Mouse (Mus musculus) lung, embryonic 15.5 days (tissue): ENCODE data around the gene Elob. TPM values are rescaled to one million over a fixed set of nuclear protein-coding genes. Genes with fewer than 3 reads are reported as not detected.

Source experiments
- ATAC-seq: fragments of 200-750 bp; cut with Nextera tagmentation; 2 replicates; pipeline ENCODE4 v1.8.0; 2017; ENCODE audit warnings: moderate number of reproducible peaks, borderline replicate concordance; ENCODE audit not compliant: low FRiP score, low TSS enrichment; ENCODE audit errors: extremely low read depth
- H3K27ac ChIP-seq: fragments of 300-500 bp; sonication (generic); 2 replicates; pipeline ENCODE4 v1.5.1; 2015; ENCODE audit warnings: moderate library complexity, mild to moderate bottlenecking, inconsistent platforms
- H3K27me3 ChIP-seq: fragments of 300-500 bp; sonication (generic); 2 replicates; pipeline ENCODE4 v1.6.1; 2015; ENCODE audit warnings: inconsistent platforms
- H3K36me3 ChIP-seq: fragments of 300-500 bp; sonication (generic); 2 replicates; pipeline ENCODE4 v1.6.1; 2015; ENCODE audit warnings: inconsistent platforms
- H3K4me1 ChIP-seq: fragments of 300-500 bp; sonication (generic); 2 replicates; pipeline ENCODE4 v1.6.1; 2015; ENCODE audit warnings: inconsistent platforms
- H3K4me2 ChIP-seq: fragments of 300-500 bp; sonication (generic); 2 replicates; pipeline ENCODE4 v1.6.1; 2015; ENCODE audit warnings: inconsistent platforms, mild to moderate bottlenecking, moderate library complexity
- H3K4me3 ChIP-seq: fragments of 300-500 bp; sonication (generic); 2 replicates; pipeline ENCODE4 v1.5.1; 2015; ENCODE audit warnings: mild to moderate bottlenecking, inconsistent platforms
- H3K9ac ChIP-seq: fragments of 300-500 bp; sonication (generic); 2 replicates; pipeline ENCODE4 v1.6.1; 2015; ENCODE audit warnings: inconsistent platforms
- H3K9me3 ChIP-seq: fragments of 300-500 bp; sonication (generic); 2 replicates; pipeline ENCODE4 v1.6.1; 2016; ENCODE audit warnings: inconsistent platforms
- WGBS: fragments of 180-500 bp; shearing (Covaris S2); methylation state at CpG from one replicate; pipeline ENCODE4 v1.1.7; 2015; 5-methylcytosine and 5-hydroxymethylcytosine counted together
- polyA plus RNA-seq: library from polyadenylated mRNA; unstranded; fragments of >200 nt; fragmentation: Nextera tagmentation; extraction: Ambion mirVana; gene quantifications from 2 replicates; pipeline ENCODE4 v1.2.1, GENCODE M21; 2015

Elob gene
- 927 and 1,006 TPM in 2 replicates for polyA plus RNA-seq

DNA sequence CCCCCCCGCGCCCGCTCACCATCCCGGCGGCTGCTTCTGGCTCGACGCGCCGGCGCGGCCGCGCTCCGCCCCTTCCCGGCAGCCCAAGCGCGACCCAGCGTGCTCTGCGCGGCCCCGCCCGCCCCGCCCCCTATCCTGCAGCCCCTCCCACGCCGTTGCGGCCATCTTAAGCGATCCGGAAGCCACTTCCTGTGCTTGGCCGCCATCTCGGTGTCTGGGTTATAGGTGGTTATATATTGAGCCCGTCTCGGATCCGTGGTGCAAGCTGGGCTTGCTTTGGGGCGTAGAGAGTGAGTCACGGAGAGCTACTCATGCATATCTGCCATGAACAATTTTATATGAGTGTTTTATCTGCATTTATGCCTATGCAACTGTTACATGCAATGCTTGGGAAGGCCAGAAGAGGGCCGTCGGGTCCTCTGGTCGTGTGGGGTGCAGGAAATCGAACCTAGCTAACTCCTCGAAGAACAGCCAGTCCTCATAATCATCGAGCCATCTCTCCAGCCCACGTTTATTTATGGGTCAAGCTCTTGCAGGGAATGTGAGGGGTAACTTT lies at the start of gene Elob:
Elob (minus strand) TSS at position 73 of the 556 bp plus-strand sequence.
- under 1% methylated on average over 38 of the region's 42 CpGs for WGBS
- H3K4me3 ChIP-seq, result peak within 1 kb of the TSS; percentile 75

DNA sequence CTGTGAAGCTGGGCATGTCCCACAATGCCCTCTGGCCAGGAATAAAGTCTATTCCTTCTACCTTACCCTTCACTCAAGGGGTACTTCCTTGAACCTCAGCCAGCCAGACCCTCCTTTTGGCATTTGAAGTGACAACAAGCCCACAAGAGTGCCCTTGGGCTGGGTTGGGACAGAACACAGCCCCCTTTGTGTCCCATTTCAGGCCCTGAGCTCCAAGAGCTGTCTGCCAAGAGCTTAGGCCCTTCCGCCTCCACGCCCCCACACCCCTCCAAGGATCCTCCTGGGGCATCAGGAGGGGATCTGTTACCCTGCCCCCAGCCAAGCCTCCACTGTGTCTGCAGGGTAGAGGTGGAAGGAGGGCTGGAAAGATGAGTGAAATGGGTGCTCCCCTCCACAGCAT lies 48.2 kb upstream of the Elob start:
- Histone ChIP-seq H3K4me1 (no peaks in the 10 kb centered on the region), H3K9ac (no peak overlapping the region), H3K36me3 (no peaks in the 10 kb centered on the region), H3K27ac (no peak overlapping the region), H3K9me3 (no peaks in the 10 kb centered on the region), H3K4me3 (no peak overlapping the region), H3K27me3 (no peaks in the 10 kb centered on the region), H3K4me2 (no peak overlapping the region)
- 73% methylated on average over 2 of the region's 2 CpGs for WGBS
- no peak for ATAC-seq

More for the DNA sequence above, at the start of gene Elob:
- peak; percentile 93 for ATAC-seq
- peaks cover 16% of the 10 kb centered on the region for H3K4me1 ChIP-seq
- peaks cover 28% of the 10 kb centered on the region for H3K36me3 ChIP-seq
- H3K9ac ChIP-seq, result peak within 1 kb of the TSS; percentile 73
- peak within 1 kb of the TSS; percentile 93 for H3K27ac ChIP-seq
- H3K9me3 ChIP-seq, result no peaks in the 10 kb centered on the region
- H3K4me2 ChIP-seq, result peak within 1 kb of the TSS; percentile 71
- H3K27me3 ChIP-seq, result peaks cover 21% of the 10 kb centered on the region

DNA sequence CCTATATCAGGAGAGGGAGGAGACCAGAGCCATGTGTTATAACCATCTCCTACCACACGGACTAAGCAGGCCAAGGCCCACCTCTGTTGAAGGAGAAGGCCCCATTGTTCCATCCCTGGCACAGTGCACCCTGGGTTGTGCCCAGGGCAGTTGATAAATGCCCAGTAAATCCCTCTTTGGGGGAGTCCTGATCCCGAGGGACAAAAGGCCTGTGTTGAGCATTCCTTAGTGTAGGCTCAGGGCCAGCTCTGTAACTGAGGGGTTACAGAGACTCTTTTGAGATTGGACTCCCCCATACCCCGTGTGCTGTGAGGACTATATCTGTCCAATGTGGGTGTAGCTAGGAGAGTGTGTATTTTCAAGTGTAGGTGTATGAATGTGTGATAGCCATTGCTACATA lies 47.8 kb upstream of the Elob start:
- 48% methylated on average over 3 of the region's 3 CpGs for WGBS
- no peak overlapping the region for H3K4me2 ChIP-seq
- ATAC-seq, result no peak

DNA sequence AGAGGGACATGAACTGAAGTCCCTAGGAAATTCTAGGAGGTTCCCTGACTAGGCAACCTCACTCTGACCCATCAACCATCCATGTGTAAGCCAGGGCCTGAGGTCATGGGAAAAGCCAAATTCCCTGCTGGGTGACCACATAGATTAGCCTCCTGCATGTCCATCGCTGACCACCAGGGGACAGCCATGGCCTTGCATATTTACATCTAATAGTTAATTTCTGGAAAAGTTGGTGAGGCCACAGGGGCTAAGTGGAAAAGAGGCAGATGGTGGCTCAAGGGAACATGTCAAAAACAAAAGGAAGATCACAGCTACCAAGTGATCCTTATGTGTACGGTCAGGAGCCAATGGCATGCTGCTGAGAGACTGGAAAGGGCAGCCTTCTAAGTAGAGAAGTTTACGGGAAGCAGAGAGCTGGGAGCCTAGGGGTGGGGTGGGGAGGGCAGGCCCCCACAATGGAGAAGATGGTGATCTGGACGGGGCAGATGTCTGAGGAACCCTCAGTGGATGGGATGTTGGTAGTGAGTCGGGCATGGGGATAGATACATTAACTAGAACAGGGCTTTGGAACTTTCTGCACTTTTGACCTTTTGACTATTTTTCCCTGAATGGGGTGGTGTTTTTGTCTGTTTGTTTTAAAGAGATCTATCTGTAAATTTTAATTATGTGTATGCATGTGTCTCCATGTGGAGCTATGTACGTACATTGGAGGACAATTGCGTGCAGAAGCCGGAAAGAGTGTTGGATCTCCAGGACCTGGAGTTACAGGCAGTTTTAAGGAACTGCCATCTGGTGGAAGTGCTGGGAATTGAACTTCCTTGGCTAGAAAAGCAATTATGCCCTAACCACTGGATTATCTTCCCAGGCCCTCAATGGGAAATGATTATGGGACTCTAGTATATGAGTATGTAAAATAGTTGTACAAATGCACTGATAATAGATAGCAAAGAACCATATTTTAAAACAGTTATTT lies 45.2 kb upstream of the Elob start:
- Histone ChIP-seq H3K4me1 (no peaks in the 10 kb centered on the region), H3K36me3 (no peaks in the 10 kb centered on the region), H3K4me3 (no peak overlapping the region), H3K27me3 (no peaks in the 10 kb centered on the region), H3K27ac (no peak overlapping the region), H3K9me3 (no peaks in the 10 kb centered on the region), H3K4me2 (no peak overlapping the region), H3K9ac (no peak overlapping the region)
- ATAC-seq, result peak; percentile 33; the same call in 1 of the 2 replicates
- WGBS, result 32% methylated on average over 8 of the region's 8 CpGs

More for the DNA sequence above, 47.8 kb upstream of the Elob start:
- Histone ChIP-seq H3K9me3 (no peaks in the 10 kb centered on the region), H3K27ac (no peak overlapping the region), H3K9ac (no peak overlapping the region), H3K27me3 (no peaks in the 10 kb centered on the region), H3K4me3 (no peak overlapping the region), H3K4me1 (no peaks in the 10 kb centered on the region), H3K36me3 (no peaks in the 10 kb centered on the region)

DNA sequence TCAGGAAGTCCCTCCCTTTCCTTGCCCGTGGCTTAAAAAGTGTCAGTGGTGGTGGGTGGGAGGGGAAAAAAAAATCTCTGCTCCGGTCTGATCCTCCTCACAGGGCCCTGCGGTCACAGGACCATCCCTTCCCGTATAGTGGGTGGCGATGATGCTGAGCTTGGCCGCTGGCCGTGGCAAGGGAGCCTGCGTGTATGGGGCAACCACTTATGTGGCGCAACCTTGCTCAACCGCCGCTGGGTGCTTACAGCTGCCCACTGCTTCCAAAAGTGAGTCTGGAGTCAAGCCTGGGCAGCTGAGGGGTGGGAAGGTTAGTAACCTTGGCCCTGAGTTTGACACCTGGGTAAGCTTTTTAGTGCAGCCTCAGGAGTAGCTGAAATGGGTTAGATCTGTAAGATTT lies 39.6 kb upstream of the Elob start:
- WGBS, result 83% methylated on average over 11 of the region's 11 CpGs
- no peak for ATAC-seq
- Histone ChIP-seq H3K36me3 (no peaks in the 10 kb centered on the region), H3K4me3 (no peak overlapping the region), H3K4me2 (no peak overlapping the region), H3K27ac (no peak overlapping the region), H3K9ac (no peak overlapping the region), H3K9me3 (no peaks in the 10 kb centered on the region), H3K27me3 (no peaks in the 10 kb centered on the region), H3K4me1 (no peaks in the 10 kb centered on the region)

DNA sequence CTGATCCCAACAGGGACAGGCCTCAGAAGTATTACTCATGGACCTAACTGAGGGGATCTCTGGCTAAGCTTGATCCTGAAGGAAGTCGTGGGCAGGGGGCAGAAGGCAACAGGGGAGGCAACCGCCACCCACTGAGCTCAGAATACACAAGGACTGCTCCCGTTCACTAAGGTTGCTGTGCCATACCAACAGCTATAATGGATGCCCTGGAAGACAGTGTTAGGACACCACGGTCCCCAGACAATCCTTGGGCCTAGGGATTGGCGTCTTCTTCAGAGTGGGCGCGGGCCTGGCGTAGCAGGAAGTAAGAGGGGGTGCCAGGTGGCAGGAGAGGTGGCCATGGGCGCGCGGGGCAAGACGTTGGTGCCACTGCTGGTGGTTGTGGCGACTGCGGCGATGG lies 38.8 kb upstream of the Elob start, which contains the start of gene Prss21:
Prss21 (plus strand) TSS at position 301 of the 400 bp plus-strand sequence.
- Histone ChIP-seq H3K9ac (no peak within 1 kb of the TSS), H3K4me1 (no peaks in the 10 kb centered on the region), H3K4me2 (no peak within 1 kb of the TSS), H3K4me3 (no peak within 1 kb of the TSS), H3K27ac (no peak within 1 kb of the TSS), H3K36me3 (no peaks in the 10 kb centered on the region), H3K27me3 (no peaks in the 10 kb centered on the region), H3K9me3 (no peaks in the 10 kb centered on the region)
- 82% methylated on average over 15 of the region's 15 CpGs for WGBS
- ATAC-seq, result no peak

DNA sequence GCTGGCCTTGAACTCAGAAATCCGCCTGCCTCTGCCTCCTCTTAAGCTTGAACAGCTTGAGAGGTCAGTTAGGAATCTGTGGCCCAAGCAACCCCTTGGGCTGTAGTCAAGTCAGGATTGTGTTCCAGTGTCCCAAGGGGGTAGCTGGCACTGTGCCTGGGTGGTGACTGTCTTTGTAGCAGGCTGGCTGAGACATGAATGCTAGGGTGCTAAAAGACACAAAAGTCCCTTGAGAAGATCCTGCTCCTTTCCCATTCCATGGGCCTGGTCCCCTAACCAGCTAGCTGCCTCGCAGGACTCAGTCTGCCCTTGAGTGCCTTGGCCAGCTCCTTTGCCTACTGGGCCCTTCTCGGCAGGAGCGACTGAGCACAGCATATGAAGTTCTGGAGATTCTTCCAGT lies 34.0 kb upstream of the Elob start:
- Histone ChIP-seq H3K27me3 (no peaks in the 10 kb centered on the region), H3K4me2 (no peak overlapping the region), H3K9ac (no peak overlapping the region), H3K36me3 (no peaks in the 10 kb centered on the region), H3K4me1 (no peaks in the 10 kb centered on the region), H3K4me3 (no peak overlapping the region), H3K27ac (no peak overlapping the region), H3K9me3 (no peaks in the 10 kb centered on the region)
- ATAC-seq, result no peak
- 81% methylated on average over 4 of the region's 4 CpGs for WGBS

DNA sequence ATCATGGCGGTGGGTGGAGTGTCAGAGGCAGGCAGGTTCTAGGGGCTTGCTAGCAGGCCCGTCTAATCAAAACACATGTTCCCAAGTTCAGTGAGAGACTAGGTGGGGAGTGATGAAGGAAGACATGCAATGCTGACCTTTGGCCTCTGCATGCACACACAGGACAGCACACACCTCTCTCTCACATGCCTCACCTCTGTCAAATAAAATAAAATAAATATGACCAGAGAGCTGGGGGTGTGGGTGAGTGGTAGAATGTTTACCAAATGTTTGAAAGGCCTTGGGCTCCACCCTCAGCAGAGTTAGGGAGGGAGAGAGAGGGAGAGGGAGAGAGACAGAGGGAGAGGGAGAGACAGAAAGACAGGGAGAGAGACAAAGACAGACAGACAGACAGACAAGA lies 29.0 kb upstream of the Elob start:
- Histone ChIP-seq H3K27me3 (no peaks in the 10 kb centered on the region), H3K9me3 (no peaks in the 10 kb centered on the region), H3K36me3 (no peaks in the 10 kb centered on the region), H3K4me2 (no peak overlapping the region), H3K9ac (no peak overlapping the region), H3K27ac (no peak overlapping the region), H3K4me1 (no peaks in the 10 kb centered on the region), H3K4me3 (no peak overlapping the region)
- 28% methylated on average over 2 of the region's 2 CpGs for WGBS
- no peak for ATAC-seq

DNA sequence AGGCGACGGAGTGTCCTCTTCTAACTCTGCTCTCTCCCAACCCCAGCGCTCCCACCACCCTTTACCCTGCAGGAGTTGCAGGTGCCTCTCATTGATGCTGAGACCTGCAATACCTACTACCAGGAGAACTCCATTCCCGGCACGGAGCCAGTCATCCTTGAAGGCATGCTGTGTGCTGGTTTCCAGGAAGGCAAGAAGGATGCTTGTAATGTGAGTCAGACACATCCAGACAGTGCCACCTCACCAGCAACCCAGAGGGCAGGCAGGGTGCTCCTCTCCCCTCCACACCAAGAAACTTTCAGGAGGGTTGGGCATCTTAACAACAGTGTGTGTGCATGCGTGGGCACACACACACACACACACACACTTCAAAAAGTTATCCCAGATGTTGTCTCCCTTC lies 28.3 kb upstream of the Elob start:
- H3K4me2 ChIP-seq, result no peak overlapping the region

DNA sequence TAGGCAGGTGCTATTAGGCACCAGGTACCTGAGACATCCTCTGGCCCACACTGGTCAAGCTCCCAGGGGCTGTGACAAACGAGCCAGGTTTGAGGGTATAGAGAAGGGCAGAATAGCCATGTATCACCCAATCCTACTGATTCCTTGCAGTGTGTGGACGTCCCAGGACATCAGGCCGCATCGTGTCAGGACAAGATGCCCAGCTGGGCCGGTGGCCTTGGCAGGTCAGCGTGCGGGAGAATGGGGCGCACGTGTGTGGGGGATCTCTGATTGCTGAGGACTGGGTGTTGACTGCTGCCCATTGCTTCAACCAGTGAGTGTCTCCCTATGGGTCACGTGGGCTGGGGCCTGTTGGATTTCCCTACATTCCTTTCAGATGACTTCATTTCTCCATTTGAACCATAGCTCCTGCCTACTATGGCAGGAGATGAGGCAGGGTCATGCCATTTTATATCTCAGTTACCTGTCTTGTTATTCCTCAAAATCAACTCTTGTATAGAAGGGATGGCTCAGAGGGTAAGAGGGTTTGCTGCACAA lies 25.4 kb upstream of the Elob start:
- H3K36me3 ChIP-seq, result no peaks in the 10 kb centered on the region
- no peaks in the 10 kb centered on the region for H3K9me3 ChIP-seq
- WGBS, result 73% methylated on average over 10 of the region's 10 CpGs
- H3K4me2 ChIP-seq, result no peak overlapping the region
- no peaks in the 10 kb centered on the region for H3K4me1 ChIP-seq
- H3K27ac ChIP-seq, result no peak overlapping the region
- no peak for ATAC-seq
- no peak overlapping the region for H3K9ac ChIP-seq
- no peak overlapping the region for H3K4me3 ChIP-seq
- H3K27me3 ChIP-seq, result no peaks in the 10 kb centered on the region

More for the DNA sequence above, 28.3 kb upstream of the Elob start:
- Histone ChIP-seq H3K9me3 (no peaks in the 10 kb centered on the region), H3K27me3 (no peaks in the 10 kb centered on the region), H3K27ac (no peak overlapping the region), H3K9ac (no peak overlapping the region), H3K4me1 (no peaks in the 10 kb centered on the region), H3K36me3 (no peaks in the 10 kb centered on the region), H3K4me3 (no peak overlapping the region)
- ATAC-seq, result no peak
- WGBS, result 80% methylated on average over 6 of the region's 6 CpGs

DNA sequence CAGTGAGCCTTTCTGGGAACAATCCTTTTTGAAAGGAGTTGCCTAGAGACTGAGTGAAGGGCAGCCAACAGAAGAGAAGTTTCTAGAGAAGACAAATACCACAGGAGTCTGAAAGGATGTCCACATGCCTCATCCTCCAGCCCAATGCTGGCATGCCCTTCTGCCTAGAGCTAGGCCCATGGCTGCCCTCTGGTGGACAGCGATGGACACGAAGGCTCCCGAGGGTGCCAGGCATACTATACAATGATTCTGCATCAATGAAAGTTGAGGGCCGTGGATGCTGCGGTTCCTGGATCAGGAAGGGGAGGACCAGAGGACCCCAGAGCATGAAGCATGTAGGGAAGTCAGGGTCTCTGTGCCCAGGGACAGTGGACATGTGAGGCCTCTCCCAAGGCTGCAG lies 24.4 kb upstream of the Elob start:
- peak; percentile 20; the same call in 1 of the 2 replicates for ATAC-seq
- Histone ChIP-seq H3K9me3 (no peaks in the 10 kb centered on the region), H3K27me3 (no peaks in the 10 kb centered on the region), H3K9ac (no peak overlapping the region), H3K4me2 (no peak overlapping the region), H3K36me3 (no peaks in the 10 kb centered on the region), H3K4me3 (no peak overlapping the region), H3K27ac (no peak overlapping the region), H3K4me1 (no peaks in the 10 kb centered on the region)
- 37% methylated on average over 5 of the region's 5 CpGs for WGBS
